Mouse (Mus musculus): ENCODE results near the gene B4gat1.
"Not testable (repeated sequence)": the region's sequence is repeated elsewhere in the genome, so short reads cannot be mapped to it uniquely, and the experiment has no call there.

B4gat1 gene

GRCm38 (mm10) chr19:5038709-5039156, at the start of gene B4gat1, which contains the start of gene AC124502.3:
TSS of gene B4gat1 (plus strand) at chr19:5038826.
TSS of gene AC124502.3 (plus strand) at chr19:5038891.
- DNase-seq = peak; percentile 92

DNA sequence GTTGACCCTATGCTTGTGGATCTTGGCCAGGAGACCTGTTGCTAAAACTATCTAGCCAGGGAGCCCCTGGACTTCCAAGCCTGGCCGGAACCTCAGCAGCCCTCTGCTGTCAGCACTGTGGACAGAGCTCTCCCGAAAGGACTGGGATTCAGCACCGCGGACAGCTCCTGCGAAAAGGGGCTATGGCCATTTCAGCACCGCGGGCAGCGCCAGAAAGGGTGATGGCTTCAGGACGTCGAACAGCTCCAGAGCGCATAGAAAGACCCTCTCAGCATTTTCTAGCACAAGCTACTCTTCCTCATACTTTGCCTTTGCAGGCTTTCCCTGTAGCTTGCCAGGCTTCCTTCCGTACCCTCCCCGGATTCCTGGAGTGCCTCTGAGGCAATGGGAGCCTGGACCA, 49.6 kb upstream of the B4gat1 start:
- no peak for DNase-seq

DNA sequence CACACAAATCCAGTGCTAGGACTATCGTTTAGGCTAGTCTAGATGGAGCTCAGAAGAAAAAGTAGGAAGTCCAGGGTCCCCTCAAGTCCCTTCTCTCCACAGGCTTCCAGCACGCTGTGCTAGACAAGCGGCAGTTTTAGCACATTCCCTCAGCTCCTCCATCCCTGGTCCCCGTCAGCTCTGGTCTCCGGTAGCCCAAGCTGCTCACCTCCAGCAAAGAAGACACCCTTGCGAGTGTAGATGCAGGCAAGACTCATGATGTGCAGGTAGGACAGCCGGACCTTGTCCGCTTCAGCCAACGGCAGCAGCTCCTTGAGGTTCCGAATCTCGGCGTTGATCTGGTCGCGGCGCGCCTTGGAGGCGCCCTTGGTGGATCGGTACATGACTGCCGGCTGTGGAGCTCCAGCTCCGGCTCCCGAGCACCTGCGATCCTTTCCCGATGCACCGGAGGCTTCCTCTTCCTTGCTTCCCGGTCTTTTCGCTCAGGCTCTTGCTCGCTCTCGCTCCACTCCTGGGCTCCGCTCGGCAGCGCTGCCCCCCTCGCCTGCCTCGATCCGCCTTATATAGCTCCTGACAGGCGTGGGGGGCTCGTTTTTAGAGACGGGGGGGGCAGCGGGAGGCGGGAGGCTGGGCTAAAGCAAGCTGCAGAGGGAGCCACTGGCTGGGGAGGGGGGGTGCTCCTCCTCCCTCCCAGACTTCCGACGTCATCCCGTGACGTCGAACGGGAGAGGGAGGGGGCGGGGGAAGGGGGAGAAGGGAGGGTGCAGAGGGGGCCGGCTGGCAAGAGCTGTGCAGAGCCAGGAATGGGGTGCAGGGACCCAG, 49.0 kb upstream of the B4gat1 start:
- DNase-seq = peak; percentile 82

DNA sequence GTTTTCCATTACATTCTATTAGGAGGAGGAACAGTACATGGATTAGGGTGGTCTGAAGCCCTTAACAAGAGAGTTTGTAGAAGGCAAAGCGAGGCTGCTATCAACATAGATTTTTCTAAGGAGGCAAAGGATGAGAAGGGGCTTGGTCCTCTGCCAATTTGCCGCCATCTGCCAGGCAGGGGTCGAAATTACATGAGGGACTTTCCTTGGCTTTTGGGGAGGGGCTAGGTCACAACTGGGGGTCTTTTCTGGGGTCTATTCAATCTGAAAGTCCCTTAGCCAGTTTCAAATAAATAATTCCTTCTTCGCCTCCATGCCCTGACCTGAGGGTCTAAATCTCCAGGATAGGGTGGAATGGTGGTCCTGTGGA, 48.4 kb upstream of the B4gat1 start, which contains the start of gene Npas4:
Gene Npas4 (minus strand): TSS at position 61 of the 370 bp plus-strand sequence.
- peak; percentile 78 for DNase-seq

DNA sequence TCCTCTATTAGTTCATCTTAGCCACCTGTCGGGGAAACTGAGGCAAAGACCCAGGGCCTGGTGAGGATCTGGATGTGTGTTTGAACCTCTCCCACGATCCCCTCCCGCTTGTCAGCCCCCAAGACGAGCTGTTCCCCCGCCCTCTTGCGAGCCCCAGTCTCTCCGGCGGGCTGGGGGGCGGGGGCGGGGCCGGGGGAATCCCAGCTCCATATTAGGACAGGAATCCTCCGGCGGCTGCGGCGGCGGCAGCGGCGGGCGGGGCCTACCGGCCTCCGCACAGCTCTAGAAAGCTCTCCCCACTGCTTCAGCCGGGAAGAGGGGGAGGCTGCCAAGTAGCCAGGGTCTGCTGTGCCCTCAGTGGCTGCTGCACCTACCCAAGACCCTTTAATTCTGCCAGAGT, 47.9 kb upstream of the B4gat1 start:
- DNase-seq = peak; percentile 64

DNA sequence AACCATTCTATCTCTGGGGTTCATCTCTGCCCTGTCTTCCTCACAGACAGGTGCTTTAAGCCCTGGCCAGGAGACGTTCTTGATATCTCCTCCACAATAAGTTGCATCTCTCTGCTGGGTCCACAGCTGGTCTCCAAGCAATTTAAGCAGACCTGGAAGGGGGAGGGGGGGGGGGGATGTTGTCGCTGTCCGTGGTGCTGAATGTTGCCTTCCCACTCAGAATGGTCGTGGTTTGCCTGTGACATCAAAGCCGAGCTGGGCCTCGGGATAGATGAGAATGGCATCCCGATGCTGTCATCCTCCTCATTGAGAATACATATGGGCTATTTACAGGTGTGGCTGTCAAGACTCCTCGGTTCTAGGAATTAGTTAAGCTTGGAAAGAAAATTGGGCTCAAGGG, 46.3 kb upstream of the B4gat1 start:
- no peak for DNase-seq

GRCm38 (mm10) chr19:4992904-4993303, 45.7 kb upstream of the B4gat1 start:
- DNase-seq = peak; percentile 92

GRCm38 (mm10) chr19:4994043-4994442, 44.6 kb upstream of the B4gat1 start:
- DNase-seq = no peak

DNA sequence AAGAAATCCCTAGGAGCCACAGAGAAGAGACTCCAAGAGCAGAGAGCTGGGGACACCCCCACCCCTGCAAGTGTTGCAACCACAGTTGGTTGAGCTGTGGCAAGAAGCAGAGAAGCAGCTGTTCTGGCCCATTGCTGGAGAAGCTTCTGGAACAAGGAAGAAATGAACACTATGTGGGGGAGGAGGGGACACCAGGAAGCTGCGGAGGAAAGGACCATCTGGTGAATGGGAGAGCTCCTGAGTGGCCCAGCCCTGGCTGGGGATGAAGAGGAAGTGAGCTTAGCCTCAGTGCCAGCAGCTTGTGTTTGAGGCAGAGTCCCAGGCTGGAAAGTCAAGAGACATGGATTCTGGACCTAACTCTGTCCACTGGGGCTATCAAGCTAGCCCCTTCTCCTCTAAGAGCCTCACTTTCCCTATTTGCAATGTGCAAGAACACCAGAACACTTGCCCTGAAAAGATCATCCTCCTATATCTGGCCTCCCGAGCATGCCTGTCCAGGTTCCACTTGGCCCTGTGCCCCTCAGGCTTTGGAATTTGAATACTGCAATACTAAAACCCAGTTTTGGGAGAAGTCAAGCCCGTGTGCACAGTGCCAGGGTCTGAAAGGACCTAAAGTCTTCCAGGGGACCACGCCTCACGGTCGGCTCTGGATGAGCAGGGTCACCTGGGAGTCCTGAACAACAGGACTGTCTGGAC, 39.0 kb upstream of the B4gat1 start:
- DNase-seq = no peak

- peak; percentile 92 for DNase-seq
Observed at GRCm38 (mm10) chr19:5001666-5002406, 36.8 kb upstream of the B4gat1 start.

GRCm38 (mm10) chr19:5003644-5004043, 35.0 kb upstream of the B4gat1 start:
- DNase-seq = not testable (repeated sequence)

GRCm38 (mm10) chr19:5004925-5005324, 33.7 kb upstream of the B4gat1 start:
- DNase-seq = no peak

DNA sequence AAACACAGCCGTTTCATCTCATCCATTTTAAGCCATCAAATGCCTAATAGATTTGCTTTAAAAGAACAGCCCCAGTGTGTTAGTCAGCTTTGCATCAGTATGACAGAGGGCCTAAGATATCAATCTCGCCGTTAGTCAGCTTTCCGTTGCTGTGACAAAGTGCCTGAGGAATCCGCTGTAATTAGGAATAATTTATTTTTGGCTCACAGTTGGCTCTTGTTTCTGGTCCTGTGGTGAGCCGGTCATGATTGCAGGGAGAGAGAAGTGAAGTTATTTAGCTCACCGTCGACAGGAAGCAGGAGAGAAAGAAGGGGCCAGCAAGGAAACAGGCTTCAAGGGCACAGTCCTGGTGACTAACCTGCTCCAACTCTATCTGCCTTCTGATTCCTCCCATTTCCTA, 25.5 kb upstream of the B4gat1 start:
- DNase-seq = no peak

DNA sequence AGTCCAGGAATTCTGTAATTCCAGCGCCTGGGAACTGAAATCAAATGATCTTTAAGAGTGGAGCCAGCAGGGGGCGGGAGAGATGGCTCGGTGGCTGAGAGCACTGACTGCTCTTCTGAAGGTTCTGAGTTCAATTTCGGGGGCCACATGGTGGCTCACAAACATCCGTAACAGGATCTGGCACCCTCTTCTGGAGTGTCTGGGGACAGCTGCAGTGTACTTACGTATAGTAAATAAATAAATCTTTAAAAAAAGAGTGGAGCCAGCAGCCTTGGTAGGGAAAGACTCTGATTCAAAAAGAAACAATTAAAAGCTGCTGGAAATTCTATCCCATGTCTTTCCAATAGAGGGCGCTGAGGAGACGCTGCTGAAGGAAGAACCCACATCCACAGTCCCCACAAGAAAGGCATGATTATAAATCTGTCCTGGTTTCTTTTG, 23.6 kb upstream of the B4gat1 start:
- peak; percentile 70 for DNase-seq

- DNase-seq = no peak
Observed at GRCm38 (mm10) chr19:5016221-5016742, 22.3 kb upstream of the B4gat1 start.

GRCm38 (mm10) chr19:5016782-5017181, 21.8 kb upstream of the B4gat1 start:
- peak; percentile 80 for DNase-seq

GRCm38 (mm10) chr19:5017611-5018010, 21.0 kb upstream of the B4gat1 start:
- no peak for DNase-seq

DNA sequence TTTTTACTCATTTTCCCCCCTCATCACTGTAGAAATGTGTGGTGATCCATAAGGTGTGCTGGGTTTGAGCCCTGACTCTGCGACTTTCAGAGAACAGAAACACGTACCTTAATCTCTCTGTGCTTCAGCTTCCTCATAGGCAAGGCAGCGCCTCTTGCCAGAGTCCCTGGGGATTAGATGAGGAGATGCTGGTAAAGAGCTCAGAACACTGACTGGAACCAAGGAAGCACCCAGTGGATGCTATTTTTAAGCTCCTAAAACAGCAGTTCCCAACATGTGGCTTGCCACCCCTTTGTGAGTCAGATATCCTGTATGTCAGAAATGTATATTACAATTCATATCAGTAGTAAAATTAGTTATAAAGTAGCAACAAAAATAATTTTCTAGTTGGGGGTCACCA, 20.4 kb upstream of the B4gat1 start:
- no peak for DNase-seq

DNA sequence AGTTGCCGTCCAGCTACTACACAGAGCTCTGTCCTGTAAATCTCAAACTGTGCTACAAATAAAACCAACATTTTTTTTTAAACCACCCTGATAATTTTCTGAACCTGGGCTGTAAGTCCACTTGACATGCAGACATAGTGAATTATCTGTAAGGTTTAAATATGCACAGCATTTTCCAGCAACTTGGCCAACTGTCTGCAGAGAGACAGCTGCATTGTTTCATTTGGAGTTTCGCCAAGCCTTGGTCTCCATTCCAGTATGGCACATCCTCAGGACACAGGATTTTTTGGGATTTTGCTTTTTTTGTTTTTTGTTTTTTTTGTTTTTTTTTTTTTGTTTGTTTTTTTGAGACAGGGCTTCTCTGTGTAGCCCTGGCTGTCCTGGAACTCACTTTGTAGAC, 17.2 kb upstream of the B4gat1 start:
- no peak for DNase-seq

DNA sequence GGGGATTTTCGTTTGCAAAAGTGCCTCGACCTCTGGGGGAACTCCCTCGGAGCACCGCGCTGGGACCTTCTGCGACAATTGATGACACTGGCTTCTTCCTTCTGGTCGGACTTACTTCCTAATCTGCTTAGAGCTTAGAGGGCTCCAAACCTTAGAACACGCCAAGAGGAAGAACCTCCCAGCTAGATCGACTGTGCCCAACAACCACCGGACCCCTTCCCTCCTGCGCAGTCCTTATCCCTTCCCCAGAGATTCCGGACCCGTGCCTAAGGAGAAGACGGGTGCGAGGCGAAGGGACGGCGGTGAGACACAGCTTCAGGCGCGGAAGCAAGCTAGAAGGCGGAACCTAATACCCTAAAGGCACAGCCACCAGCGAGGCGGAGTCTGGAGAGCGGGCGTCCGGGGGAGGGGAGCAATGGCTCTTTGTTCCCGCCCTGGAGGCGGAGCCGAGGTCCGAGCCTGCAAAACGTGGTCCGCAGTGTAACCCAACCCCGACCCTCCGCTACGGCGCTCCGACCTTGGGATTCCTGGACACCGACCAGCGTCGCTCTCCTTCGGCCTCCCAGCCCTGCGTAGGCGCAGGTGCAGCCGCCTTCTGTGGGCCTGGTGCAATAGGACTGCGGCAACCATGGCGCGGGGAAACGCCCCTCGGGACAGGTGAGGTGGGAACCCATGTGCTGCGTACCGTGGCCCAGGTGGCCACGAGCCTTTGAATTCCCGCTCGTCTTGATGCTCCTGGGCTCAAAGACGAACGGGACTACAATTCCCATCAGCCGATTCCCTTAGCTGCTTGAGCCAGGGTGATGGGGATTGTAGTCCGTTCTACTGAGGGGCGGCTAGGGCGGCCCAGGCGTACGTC, 14.8 kb upstream of the B4gat1 start, which contains the start of gene Slc29a2:
Gene Slc29a2 (plus strand): TSS at position 240 of the 859 bp plus-strand sequence.
- DNase-seq = peak; percentile 92

DNA sequence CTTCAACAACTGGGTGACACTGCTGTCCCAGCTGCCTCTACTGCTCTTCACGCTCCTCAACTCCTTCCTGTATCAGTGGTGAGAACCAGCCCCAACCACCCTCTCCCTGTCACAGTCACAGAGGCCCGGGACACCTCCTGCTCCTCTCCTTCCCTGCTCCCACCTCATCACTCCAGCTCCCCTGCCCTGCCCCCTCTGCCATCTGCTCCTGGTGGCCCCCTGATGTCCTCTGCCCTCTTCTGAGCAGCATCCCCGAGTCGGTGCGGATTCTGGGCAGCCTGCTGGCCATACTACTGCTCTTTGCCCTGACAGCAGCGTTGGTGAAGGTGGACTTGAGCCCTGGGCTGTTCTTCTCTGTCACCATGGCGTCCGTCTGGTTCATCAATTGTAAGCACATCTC, 12.5 kb upstream of the B4gat1 start:
- DNase-seq = peak; percentile 40

GRCm38 (mm10) chr19:5032686-5033085, 5.9 kb upstream of the B4gat1 start:
- no peak for DNase-seq

Data from cerebellum, adult 9-10 months (tissue).